Mouse (Mus musculus): Measurements from ENCODE around the gene Ifna5. TPM values are rescaled to one million over a fixed set of nuclear protein-coding genes. Genes with fewer than 3 reads are reported as not detected.
"Not testable (repeated sequence)": the region's sequence is repeated elsewhere in the genome, so short reads cannot be mapped to it uniquely, and the experiment has no call there.

Gene Ifna5
- total RNA-seq (2021): not detected
- long read RNA-seq, experiment 1: 0 reads
- long read RNA-seq, experiment 2: 0 reads

DNA sequence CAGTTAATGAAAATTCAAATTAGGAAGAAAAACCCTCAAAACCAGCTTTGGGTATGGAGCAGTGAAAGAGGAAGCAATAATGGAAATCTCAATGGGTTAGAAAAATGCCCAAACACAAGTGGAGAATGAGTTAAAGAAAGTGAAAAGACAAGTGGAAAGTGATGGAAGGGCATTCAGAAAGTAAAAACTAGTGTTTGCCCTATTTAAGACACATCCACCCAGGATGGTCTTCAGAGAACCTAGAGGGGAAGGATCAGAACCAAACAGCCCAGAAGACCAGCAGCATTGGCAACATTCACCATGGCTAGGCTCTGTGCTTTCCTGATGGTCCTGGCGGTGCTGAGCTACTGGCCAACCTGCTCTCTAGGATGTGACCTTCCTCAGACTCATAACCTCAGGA is at the start of gene Ifna5:
TSS of gene Ifna5 (plus strand) at position 301 of the 400 bp plus-strand sequence.
- DNase-seq (ENCODE audit: low spot score): not testable (repeated sequence)

- peak; percentile 54 for DNase-seq (ENCODE audit: low spot score)
These were observed 46.9 kb upstream of the Ifna5 start, which contains the start of gene Gm13277 for GRCm38 (mm10) chr4:88788402-88788801. TSS of gene Gm13277 (plus strand) at chr4:88788632.

DNA sequence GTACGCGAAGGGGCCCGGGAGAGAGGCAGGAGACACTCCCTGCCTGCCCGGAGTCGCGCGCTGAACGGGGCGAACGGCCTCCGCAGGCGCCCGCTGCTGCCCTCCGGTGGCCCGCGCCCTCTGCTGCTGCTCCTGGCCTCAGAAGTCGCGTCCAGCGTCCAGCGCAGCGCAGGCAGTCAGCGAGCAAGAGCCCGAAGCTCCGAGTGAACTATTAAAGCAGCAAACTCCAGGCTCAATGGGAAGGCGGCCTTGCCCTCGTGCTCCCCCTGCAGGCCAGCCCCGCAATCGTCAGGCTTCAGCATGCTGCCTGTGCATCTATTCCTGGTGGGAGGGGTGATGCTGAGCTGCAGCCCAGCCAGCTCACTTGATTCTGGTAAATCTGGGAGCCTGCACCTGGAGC is 44.1 kb upstream of the Ifna5 start, which contains the start of gene Gm13278:
TSS of gene Gm13278 (plus strand) at position 301 of the 400 bp plus-strand sequence.
- not testable (repeated sequence) for DNase-seq (ENCODE audit: low spot score)

DNA sequence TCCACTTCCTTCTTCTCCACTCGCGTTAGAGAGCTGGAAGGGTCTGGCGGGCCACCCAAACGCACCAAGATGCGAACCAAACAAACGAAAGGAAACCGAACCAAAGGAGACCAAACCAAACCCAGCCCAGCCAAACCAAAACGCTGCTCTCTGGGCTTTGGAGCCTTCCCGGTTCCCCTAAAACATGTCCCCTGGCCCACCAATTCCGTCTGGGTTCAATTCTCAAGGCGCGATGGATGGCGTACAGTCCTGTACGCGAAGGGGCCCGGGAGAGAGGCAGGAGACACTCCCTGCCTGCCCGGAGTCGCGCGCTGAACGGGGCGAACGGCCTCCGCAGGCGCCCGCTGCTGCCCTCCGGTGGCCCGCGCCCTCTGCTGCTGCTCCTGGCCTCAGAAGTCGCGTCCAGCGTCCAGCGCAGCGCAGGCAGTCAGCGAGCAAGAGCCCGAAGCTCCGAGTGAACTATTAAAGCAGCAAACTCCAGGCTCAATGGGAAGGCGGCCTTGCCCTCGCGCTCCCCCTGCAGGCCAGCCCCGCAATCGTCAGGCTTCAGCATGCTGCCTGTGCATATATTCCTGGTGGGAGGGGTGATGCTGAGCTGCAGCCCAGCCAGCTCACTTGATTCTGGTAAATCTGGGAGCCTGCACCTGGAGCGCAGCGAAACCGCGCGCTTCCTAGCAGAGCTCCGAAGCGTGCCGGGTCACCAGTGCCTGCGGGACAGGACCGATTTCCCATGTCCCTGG is 41.2 kb upstream of the Ifna5 start, which contains the start of gene Gm13275:
TSS of gene Gm13275 (plus strand) at position 552 of the 740 bp plus-strand sequence.
- DNase-seq (ENCODE audit: low spot score): peak; percentile 58

DNA sequence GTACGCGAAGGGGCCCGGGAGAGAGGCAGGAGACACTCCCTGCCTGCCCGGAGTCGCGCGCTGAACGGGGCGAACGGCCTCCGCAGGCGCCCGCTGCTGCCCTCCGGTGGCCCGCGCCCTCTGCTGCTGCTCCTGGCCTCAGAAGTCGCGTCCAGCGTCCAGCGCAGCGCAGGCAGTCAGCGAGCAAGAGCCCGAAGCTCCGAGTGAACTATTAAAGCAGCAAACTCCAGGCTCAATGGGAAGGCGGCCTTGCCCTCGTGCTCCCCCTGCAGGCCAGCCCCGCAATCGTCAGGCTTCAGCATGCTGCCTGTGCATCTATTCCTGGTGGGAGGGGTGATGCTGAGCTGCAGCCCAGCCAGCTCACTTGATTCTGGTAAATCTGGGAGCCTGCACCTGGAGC is 38.2 kb upstream of the Ifna5 start, which contains the start of gene Gm13279:
TSS of gene Gm13279 (plus strand) at position 301 of the 400 bp plus-strand sequence.
- not testable (repeated sequence) for DNase-seq (ENCODE audit: low spot score)

DNA sequence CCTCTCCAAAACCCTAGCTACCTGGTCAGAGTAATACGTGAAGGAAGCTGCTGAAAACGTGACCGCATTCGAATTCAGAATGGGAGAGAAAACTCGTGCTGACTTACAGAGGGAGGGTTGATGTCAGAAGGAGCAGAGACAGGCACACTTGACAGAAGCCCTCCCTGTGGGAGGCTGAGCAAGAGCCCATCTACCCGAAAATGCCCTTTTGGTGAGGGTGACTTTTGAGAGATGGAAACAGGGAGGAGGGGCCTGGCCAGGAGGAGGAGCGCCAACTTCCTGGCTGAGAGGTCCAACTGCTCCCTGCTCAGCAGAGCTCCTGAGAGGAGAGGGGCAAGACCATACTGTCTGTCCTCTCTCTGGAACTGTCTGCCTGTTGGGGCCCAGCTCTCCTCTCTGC is 36.0 kb upstream of the Ifna5 start, which contains the start of gene Gm13285:
TSS of gene Gm13285 (plus strand) at position 301 of the 400 bp plus-strand sequence.
- DNase-seq (ENCODE audit: low spot score): not testable (repeated sequence)

GRCm38 (mm10) chr4:88802954-88803353 is 32.4 kb upstream of the Ifna5 start, which contains the start of gene Gm13287:
TSS of gene Gm13287 (plus strand) at chr4:88803254.
- not testable (repeated sequence) for DNase-seq (ENCODE audit: low spot score)

DNA sequence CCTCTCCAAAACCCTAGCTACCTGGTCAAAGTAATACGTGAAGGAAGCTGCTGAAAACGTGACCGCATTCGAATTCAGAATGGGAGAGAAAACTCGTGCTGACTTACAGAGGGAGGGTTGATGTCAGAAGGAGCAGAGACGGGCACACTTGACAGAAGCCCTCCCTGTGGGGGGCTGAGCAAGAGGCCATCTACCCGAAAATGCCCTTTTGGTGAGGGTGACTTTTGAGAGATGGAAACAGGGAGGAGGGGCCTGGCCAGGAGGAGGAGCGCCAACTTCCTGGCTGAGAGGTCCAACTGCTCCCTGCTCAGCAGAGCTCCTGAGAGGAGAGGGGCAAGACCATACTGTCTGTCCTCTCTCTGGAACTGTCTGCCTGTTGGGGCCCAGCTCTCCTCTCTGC is 30.1 kb upstream of the Ifna5 start, which contains the start of gene Gm13288:
TSS of gene Gm13288 (plus strand) at position 301 of the 400 bp plus-strand sequence.
- not testable (repeated sequence) for DNase-seq (ENCODE audit: low spot score)

- peak; percentile 5 for DNase-seq (ENCODE audit: low spot score)
These were observed 29.6 kb upstream of the Ifna5 start for GRCm38 (mm10) chr4:88805761-88806160.

DNA sequence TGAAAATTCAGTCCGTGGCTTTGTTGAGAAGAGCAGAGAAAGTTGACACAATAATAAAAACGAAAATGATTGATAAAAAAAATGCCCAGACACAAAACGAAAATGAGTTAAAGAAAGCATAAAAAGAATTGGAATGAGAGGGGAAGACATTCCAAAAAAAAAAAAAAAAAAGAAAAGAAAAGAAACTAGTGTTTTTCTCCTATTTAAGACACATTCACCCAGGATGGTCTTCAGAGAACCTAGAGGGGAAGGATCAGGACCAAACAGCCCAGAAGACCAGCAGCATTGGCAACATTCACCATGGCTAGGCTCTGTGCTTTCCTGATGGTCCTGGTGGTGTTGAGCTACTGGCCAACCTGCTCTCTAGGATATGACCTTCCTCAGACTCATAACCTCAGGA is 19.4 kb upstream of the Ifna5 start, which contains the start of gene Ifna7:
TSS of gene Ifna7 (plus strand) at position 301 of the 400 bp plus-strand sequence.
- no peak for DNase-seq (ENCODE audit: low spot score)

- DNase-seq (ENCODE audit: low spot score): no peak
These were observed 15.7 kb upstream of the Ifna5 start, which contains the start of gene Ifna11 for GRCm38 (mm10) chr4:88819659-88820058. TSS of gene Ifna11 (plus strand) at chr4:88819959.

DNA sequence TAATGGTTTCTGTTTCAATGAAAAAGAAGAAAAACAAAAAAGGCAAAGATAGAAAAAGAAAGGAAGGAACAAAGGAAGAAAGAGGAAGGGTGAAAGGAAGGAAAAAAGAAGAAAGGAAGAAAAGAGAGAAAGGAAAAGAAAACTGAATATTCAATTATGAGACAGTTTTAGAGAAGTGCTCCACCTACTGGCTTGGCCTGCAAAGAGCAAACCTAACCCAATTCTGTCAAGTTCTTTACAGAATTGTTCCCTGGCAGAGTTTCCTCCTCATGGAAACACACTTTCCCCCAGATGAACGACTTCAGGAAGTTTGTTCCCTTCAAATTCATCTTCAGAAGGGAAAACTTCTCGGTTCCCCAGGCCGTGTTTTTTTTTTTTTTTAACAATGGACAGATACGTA is 12.3 kb upstream of the Ifna5 start:
- no peak for DNase-seq (ENCODE audit: low spot score)

- DNase-seq (ENCODE audit: low spot score): not testable (repeated sequence)
These were observed 8.2 kb upstream of the Ifna5 start, which contains the start of gene Ifna6 for GRCm38 (mm10) chr4:88827116-88827515. TSS of gene Ifna6 (plus strand) at chr4:88827416.

GRCm38 (mm10) chr4:88830523-88830922 is 4.8 kb upstream of the Ifna5 start:
- peak; percentile 4 for DNase-seq (ENCODE audit: low spot score)

DNA sequence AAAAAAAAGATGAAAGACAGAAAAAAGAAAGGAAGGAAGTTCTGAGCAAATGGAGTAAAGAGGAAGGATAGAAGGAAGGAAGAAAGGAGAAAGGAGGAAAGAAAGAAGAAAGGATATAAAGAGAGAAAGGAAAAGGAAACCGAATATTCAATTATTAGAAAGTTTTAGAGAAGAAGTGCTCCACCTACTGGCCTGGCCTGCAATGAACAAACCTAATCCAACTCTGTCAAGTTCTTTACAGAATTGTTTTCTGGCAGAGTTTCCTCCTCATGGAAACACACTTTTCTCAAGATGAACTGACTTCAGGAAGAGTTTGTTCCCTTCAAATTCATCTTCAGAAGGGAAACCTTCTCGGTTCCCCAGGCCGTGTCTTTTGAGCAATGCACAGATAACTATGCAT is 3.5 kb downstream of the Ifna5 start:
- DNase-seq (ENCODE audit: low spot score): no peak

GRCm38 (mm10) chr4:88840058-88840457 is 4.7 kb downstream of the Ifna5 start:
- DNase-seq (ENCODE audit: low spot score): no peak

DNA sequence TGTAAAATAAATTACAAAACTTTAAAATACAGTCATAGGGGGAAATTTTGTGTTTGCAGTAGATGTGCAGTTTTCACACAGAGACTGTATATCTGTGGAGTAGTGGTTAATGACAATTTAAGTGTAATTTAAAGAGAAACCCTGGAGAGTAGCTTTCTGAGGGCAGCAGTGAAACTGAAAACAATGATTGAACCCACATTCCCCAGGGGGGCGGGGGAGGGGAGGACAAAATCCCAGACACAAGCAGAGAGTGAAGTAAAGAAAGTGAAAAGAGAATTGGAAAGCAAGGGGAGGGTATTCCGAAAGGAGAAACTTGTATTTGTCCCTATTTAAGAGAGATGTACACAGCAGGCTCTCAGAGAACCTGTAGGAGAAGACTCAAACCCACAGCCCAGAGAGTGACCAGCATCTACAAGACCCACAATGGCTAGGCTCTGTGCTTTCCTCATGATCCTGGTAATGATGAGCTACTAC is 6.2 kb downstream of the Ifna5 start, which contains the start of gene Ifna4:
TSS of gene Ifna4 (plus strand) at position 424 of the 474 bp plus-strand sequence.
- no peak for DNase-seq (ENCODE audit: low spot score)

DNA sequence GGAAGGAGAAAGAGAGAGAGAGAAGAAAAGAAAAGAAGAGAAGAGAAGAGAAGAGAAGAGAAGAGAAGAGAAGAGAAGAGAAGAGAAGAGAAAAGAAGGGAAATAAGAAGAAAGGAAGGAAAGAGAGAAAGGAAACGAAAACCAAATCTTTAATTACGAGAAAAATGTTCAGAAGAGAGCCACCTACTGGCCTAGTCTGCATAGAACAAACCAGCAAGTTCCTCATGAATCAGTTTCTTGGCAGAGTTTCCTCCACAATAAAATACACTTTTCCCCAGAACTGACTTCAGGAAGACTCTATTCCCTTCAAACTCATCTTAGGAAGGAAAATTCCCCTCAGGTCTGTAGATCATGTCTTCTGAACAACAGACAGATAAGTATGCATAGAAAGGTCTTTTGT is 10.0 kb downstream of the Ifna5 start:
- no peak for DNase-seq (ENCODE audit: low spot score)

- no peak for DNase-seq (ENCODE audit: low spot score)
These were observed 14.4 kb downstream of the Ifna5 start, which contains the start of gene Ifna1 for GRCm38 (mm10) chr4:88849698-88850097. TSS of gene Ifna1 (plus strand) at chr4:88850087.

GRCm38 (mm10) chr4:88851026-88851763 is 15.9 kb downstream of the Ifna5 start:
- DNase-seq (ENCODE audit: low spot score): no peak

- DNase-seq (ENCODE audit: low spot score): no peak
These were observed 23.9 kb downstream of the Ifna5 start for GRCm38 (mm10) chr4:88859214-88859613.

Data from gastrocnemius, adult 18-20 months (tissue).